Mouse (Mus musculus): ENCODE measurements around the gene Lrrc17.
"Not testable (repeated sequence)": the region's sequence is repeated elsewhere in the genome, so short reads cannot be mapped to it uniquely, and the experiment has no call there.

Gene Lrrc17

DNA sequence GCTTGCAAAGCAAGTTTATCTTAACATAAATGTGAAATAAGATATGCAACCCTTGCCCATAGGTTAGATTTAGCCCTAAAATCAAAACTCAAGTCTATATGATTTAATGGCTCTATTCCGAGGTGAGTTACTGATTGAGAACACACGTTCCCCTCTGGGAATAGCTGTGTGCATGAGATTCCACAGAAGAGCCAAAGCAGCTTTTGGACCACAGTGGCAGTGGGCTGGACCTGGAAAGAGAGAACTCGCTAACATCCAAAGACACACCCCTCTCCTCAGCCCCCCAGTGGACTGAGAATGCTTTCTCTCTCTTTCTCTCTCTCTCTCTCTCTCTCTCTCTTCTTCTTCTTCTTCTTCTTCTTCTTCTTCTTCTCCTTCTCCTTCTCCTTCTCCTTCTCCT is 1.5 kb downstream of the Lrrc17 start:
- no peak for DNase-seq

DNA sequence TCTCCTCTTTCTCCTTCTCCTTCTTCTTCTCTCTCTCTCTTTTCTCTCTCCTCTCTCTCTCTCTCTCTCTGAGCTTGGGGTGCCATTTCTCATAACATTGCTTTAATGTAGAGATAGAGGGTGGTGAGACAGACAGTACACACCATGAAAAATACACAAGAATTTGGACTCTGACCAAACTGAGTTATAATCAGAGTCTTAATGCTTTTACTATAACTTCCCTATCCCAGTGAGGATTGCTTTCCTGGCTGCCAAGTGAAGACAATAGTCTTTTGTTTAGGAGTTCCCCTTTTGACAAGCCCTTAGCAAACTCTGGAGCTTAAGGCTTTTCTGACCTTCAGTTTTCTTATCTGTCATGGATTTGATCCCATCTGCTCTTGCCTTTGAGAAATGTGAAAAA is 1.9 kb downstream of the Lrrc17 start:
- DNase-seq: no peak

DNA sequence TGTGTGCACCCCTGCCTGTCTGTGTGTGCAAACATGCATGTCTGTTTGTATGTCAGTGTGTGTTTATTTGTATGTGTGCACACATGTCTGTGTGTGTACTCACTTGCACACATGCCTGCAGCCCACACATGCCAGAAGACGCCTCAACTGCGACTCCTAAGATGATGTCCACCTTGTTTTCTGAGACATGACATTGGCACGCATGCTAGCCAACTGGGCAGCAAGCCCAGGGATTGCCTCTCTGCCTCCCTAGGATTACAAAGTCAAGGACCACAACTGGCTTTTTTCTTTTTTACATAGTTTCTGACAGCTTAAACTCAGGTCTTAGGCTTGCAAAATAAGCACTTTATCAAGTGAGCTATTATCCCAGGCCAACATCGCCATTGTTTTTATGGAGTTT is 2.4 kb downstream of the Lrrc17 start:
- peak; percentile 14 to 27 for DNase-seq

DNA sequence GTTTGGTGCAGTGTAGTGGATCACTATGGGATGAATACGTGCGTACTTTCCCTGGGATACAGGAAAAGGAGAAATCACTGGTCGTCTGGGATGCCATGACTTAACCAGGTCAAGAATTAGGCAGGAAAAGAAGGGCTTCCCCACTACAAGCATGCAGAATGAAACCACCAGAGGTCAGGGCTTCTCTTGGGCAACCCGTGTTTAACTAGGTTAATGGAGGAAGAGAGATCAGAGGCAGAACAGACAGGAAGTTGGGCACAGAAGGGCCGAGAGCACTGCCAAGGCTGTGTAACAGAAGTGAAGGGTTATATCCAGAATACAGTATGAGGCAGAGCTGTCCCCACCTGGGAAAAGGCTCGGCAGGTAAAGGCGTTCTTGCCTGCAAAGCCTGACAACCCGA is 3.6 kb downstream of the Lrrc17 start:
- DNase-seq: no peak

DNA sequence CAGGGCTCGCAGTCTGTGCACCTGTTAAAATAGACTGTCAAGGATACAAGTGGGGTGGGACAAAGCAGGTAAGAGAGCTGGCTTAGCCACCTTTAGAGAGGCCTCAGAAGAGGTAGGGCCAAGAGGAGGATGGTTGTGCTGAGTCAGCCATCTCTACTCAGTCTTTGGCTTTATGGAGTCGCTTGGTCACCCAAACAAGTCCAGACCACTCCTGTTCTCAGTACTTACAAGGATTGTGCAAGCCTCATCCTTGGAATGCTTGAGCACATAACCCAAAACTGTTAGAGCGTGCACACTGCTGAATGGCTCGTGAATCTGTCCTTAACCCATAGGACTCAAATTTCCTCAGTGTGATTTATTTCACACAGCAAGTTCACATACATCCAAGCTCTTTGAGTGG is 10.3 kb downstream of the Lrrc17 start:
- DNase-seq: no peak

DNA sequence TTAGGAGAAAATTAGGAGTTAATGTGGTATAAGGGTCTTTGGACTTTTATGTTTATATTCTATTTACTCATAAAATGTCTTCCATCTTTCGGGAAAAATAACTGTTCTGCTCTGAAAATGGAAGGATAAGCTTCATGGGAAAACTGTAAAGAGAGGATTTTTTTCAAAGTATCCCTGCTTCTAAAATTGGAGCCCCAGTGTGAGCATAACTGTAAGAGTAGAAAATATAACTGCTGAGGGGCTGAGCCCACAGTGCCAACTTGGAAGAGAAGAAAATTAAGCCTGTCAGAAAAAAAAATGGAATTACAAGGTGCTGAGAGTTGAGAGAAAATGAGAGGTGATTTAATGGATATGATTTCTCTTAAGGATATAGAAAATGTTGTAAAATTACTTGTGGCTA is 11.4 kb downstream of the Lrrc17 start:
- no peak for DNase-seq

DNA sequence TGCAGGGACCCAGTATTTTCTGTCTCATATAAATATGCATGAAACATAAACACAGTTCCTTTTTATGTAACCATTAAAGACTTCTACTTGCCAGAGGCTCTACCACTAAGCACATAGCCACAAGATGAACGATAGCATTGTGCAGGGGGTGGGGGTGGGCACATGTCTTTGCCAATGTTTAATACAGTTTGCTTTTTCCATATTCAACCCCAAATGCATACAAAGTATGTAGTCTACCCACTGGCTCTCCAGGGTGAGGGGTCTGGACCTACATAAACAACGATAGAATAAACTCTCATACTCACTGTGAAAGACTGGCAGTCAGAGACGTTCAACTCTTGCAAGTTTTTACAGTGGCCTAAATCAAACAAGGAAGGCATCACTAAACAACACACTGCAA is 13.1 kb downstream of the Lrrc17 start:
- DNase-seq: no peak

DNA sequence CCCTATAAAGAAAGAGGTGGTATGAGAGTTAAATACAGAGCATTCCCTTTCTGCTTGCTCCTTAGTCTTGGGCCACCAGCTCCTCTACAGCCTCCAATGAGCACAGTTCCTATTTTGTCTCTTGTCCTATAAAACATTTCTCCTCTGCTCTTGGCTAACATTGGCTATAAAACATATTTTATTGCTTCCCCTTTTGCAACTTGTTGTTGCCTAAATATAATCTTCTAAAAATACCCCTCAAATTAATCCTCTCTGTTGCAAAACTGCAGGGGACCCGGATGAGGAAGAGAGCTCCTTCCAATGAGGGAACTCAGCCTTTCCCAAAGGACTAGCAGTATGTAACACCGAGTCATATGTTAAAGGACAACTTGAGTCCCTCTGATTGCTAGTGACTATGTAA is 20.6 kb downstream of the Lrrc17 start:
- DNase-seq: no peak

DNA sequence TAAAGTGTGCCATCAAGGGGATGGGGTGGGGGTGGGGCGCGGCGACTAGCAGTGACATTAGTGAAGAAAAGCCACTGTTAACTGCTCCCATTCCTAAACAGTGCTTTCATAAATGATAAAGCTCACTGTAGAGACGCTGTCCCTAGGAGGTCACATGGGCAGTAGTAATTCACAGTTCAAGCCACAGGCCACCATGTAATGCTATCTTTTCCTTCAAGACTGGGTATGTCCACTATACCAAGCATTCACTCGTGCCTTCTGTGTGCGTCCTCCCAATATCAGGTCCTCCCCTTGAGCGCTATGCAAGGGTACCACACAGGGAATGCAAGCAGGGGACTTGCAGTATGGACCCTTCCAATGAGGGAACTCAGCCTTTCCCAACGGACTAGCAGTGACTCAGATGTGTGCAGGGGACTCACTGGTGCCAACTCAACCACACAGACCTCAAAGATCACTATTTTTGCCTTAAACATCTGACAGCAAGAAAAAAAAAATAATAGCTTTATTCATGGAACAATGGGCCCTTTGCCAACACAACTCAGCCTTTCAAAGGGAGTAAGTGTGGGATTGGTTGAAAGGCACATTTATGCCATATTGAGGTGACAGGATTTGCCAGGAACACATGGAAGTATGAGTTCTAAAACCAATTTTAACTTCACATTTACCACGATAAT is 22.2 kb downstream of the Lrrc17 start:
- no peak for DNase-seq

DNA sequence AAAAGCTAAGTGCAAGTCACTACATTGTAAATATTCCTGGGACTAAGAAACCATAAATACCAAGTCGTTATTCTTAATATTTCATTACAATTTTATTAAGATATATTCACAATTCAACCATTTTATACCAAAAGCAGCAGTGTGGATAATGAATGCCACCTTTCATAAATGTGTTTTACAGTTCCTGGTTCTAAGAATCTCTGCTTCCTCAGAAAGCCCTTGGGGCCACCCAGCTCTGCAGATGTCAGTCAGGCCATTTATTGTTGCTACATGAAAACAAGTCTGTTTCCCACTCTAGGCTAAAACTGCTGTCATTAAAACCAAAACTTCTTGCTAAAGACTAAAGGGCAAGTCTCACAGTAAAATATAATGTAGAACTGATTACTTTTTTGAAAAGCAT is 24.4 kb downstream of the Lrrc17 start:
- no peak for DNase-seq

DNA sequence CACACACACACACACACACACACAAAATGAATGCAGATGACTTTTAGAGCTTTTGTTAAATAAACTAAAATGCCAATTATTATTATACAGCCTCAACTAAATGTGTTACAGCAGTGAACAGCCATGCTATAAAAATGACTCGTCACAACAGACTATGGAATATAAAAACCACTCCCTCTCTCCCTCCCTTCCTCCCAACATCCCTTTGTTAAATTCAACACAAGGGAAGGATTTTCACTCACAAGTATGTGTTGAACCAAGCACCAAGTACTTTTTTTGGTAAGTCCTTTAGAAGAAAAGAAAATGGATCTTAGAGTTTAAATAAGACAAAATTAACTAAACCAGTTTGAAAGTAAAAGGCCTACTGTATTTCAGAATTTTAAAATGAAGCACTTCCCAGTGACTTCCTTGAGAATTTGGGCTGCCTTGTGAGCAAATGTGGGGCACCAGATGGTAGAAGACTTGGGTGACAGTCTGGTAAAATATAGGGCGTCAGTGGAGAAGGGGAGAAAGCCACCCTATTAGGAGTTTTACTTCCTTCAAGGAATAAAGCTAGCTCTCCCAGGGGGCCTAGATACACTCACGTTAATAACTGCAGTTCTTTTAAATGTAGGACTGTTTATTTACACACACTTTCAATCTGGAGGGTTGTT is 29.5 kb downstream of the Lrrc17 start:
- no peak for DNase-seq

DNA sequence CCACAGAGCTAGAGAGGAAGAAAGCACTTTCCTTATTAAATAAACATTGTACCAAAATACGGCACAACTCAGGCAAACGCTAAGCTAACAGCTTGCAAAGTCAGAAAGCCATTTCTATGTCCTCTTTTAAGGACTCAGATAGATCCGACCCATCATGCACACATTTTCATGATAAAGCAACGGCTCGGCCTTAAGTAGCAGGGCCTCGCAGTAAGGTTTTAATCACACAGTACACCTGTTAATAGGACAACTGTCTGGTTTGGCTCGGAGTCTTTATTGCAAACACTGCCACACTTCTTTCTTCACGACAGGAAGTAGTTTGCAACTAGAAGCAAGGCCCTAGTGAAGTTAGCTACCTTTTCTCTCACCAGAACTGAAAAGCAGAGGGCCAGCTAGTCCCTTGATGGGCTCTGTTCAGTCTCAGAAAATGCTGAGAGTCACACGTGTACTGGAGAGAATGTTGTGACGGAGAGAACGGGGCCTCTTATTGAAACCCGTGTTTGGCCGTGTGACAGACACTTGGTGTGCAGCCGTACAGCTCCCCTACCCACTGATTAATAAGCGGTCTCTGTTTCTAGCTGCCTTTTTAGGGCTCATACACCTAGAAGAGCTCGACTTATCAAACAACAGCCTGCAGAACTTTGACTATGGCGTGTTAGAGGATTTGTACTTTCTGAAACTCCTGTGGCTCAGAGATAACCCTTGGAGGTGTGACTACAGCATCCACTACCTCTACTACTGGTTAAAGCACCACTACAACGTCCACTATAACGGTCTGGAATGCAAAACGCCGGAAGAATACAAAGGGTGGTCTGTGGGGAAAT is 31.2 kb downstream of the Lrrc17 start:
- DNase-seq: no peak

DNA sequence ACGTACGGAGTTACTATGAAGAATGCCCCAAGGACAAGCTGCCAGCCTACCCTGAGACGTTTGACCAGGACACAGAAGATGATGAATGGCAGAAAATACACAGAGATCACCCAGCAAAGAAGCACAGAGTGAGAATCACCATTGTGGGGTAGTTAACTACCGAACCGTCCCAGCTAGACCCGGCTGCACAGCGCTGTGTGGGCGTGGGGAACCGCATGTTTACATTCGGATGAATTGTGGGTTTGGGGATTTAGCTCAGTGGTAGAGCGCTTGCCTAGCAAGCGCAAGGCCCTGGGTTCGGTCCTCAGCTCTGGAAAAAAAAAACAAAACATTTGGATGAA is 31.8 kb downstream of the Lrrc17 start:
- DNase-seq: no peak

DNA sequence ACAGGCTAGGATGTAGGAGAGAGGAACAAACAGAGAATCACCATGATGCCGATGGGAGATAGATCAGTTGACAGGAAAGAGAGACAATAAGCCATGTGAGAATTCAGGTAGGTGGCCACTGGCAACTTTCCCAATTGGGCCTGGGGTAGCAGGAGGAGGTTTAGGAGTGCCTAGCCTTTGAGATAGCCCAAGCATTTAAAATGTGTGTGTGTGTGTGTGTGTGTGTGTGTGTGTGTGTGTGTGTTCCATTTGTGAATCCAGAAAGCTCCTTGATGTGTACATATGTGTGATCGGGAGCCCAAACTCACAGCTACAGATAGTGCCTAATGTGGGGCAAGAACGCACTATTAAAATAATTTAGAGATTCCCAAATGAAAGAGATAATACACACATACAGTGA is 34.8 kb downstream of the Lrrc17 start:
- no peak for DNase-seq

DNA sequence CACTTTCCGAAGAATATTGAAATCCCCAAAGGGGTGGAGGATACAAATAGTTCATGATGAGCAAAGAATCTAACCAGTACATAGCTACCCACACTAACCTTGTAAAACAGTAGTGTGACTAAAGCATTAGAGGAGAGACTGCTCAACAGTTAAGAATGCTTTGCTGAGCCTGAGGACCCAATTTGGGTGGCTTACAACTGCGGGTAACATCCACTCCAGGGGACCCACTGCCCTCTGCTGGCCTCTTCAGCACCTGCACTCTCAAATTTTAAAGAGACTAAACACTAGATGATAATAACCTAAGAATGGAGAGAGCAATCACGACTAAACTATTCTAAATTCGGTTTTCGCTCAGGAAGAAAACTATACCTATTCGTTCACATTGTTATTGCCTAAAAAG is 43.4 kb downstream of the Lrrc17 start:
- peak; percentile 15 to 51 for DNase-seq

DNA sequence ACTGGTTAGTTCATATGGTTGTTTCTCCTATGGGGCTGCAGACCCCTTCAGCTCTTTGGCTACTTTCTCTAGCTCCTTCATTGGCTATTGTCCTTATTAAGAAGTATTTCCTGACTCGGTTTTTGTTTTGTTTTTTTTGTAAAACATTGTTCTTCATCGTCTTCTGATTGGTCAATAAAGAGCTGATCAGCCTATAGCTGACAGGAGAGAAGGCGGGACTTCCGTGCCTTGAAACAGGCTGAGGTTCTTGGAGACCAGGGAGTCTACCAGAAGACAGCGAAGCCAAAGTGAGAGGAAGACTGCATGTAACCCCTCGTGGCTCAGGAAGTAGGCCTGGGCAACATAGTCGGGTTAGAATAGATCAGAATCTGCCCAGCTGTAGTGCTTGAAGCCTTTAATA is 44.3 kb downstream of the Lrrc17 start:
- DNase-seq: no peak

DNA sequence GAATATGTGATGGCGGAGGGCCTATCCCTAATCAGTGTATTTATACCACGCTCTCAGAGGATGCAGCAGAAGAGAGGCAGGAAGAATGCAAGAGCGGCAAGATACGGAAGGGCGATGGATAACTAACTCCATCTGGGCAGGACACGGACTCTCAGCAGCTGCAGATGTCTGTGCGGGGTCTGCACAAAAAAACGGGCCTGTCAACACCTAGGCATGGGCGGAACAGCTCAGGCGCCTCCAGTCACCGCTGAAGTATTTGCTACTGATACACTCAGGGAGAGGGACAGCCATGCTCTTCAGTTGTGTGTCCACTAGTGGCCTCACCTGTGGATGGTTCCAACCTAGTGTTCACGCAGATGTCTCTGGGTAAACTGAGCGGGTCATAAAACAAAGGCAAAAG is 44.9 kb downstream of the Lrrc17 start:
- DNase-seq: no peak

DNA sequence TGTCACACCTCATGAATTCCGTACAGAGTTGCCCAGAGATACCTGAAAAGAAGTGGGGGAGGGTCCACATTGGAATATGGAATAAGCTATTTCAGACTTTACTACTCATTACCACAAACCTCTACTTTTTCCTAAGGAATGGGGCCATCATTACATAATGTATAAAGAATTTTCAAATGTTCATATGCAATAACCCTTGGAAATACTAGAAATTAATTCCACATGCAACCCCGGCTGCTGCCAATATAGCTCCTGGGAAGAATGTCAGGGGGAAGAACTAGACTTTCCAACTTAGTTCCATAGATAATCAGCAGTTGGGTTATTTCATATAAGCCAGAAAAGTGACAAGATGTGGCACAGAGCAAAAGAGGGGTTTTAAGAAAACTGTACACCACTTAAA is 48.7 kb downstream of the Lrrc17 start:
- no peak for DNase-seq

DNA sequence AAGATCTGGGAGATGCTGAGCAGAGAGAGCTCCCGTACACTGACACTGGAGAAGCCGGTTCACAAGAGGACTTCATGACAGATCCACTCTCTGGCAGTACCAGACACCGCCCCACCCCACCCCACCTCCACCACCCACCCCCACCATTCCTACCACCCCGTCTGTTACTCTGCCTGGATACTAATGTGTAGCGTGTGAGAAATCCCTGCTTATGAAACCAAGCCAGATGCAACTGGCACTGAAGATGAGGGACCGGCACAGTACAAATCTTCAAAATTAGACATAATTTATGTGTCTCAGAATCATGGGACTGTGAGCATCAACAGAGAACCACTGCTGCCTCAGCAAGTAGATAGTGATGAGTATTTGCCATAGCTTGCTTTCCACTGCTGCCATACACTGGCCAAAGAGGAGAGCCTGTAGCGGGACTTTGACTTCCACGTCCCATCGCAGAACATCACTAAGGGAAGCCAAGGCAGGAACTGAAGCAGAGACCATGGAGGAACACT is 49.9 kb downstream of the Lrrc17 start:
- DNase-seq: no peak

DNA sequence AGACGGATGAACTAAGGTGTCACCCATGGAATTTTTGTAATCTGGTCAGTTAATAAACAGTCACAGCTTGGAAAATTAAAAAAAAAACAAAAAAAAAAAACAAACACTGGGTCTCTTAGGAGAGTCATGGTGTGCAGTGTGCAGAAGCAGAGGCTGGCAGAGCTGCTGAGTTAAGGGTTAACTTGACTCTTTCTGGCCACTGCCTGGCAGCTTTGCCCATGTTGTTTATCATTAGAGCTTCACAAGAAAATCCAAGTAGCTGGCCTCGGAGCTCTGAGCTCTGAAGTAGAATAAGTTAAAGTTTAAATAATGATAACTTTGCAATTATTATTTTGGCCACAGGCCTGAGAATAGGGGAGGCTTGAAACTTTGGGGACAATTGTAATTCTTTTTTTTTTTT is 56.2 kb downstream of the Lrrc17 start:
- DNase-seq: not testable (repeated sequence)

DNA sequence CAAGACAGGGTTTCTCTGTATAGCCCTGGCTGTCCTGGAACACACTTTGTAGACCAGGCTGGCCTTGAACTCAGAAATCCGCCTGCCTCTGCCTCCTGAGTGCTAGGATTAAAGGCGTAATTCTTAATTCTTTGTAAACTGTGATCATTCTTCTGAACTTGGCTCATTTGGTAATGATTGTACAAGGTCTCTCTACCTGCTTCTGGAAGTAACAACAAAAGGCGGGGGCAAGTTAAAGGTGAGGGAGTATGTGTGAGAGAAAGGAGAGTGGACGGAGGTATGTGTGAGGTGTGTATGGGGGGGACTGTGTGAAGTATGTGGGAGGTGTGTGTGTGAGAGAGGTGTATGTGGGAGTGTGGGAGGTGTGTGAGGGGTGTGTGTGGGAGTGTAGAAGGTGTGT is 56.6 kb downstream of the Lrrc17 start:
- no peak for DNase-seq

DNA sequence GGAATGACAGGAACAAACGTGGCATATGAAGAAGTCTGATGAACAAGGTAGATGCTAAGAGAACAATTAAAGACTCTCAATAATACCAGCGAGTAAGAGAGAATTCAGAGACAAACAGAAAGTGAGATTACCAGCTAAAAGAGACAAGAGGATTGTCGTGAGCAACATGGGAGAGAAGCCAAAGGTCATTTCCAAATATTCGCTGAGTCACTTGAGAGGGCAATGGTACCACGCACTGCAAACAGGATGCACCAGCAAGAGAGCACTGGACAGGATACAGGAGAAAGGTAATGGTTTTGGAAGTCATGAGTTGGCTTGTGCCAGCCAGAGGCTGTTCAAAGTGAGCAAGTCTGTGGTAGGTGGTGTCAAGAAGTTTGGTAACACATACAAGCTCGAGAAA is 62.6 kb downstream of the Lrrc17 start:
- no peak for DNase-seq

DNA sequence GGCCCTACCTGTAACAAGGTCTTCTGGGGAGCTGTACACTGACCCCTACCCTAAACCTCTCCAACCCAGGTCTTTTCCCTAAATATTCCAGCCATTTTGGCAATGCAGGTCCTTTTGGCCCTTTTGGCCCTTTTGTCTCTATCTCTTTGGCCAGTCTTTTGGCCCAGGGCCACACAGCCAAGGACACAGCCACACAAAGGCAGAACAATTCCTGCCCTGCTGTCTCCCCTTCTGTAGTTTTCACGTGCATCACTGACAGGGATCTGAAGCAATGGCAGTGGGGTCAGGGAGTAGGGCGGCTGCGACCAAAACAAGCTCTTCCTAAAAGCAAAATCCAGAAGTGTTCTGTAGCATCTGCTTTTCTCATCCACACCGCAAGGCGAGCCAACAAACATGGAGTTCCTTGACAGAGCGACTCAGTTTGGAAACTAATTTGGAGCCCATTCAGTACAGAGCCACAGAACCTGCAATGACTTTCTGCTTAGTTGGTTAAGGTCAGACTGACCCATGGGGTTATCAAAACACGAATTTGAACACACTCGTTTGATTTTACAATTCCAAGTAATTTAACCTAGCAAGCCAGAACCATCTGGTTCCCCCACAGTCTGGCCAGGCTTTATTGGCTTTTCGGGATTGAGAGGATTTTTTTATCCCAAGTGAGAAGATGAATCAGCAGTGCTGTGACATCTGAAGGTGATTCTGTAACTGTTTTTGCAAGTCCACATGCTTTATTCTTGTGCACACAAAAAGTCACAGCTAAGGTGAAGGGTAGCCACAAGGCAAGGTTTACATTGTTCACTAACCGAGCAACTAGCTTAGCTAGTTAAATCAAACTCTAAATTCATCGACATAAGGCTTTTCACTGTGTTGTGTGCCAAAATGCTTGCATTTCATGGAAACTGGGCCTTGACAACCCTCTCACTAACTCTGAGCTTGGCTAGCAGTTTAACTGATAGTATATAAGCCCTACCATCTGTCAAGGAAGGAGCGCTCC is 65.2 kb downstream of the Lrrc17 start:
- DNase-seq: peak; percentile 36 to 54

Data from cerebellum, postnatal 25 days (tissue).